Mouse (Mus musculus): ENCODE measurements at regions not wholly inside any gene's neighbourhood (a gene's known extent, or its start where the extent isn't known, plus 50 kb on each side); places are given as distances from the start of the nearest gene placed in this dataset.

DNA sequence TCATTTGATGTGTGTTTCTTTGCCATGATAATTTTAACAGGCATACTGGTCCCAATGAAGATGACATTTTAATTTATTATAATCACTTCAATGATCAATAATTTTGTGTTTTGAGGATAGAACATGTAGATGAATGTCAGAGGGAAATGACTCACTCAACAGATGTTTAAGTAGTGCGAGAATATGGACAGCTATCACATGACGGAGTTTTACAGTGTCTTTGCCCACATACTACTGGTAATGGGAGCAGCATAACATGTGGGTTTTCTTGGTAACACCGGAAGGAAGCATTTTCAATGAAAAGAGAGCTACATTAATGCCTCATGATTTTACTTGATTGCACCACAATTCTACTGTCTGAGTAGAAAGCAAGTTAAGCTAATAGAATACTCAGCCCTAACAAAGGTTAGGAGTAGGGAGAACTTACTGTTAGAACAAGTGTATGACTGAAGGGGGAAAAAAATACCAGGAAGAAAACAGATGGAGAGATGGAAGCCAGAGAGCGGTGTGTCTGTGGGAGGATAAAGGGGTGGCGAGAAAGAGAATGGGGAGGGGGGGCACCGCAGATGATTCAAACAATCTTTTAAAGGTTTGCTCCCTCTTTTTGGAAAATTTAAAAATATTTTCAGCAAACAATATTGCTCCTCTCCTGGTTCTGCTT, 142.0 kb upstream of the Dph6 start:
- TF ChIP-seq CTCF (IDR thresholded peaks at IDR 0.05; ENCODE audit: borderline replicate concordance, extremely low read depth, insufficient read depth, insufficient read length) = no peak
- TF ChIP-seq POLR2A (IDR thresholded peaks at IDR 0.05; ENCODE audit: borderline replicate concordance, extremely low read depth, insufficient read depth, insufficient read length, poor library complexity, severe bottlenecking) = no peak

All from brain, embryonic 14.5 days (tissue).